Mouse (Mus musculus): ENCODE results near the gene Mnt. TPM values are rescaled to one million over a fixed set of nuclear protein-coding genes. Genes with fewer than 3 reads are reported as not detected.

Mnt gene
- polyA plus RNA-seq, 1 experiment from 2014 or later = 3.0 TPM

GRCm38 (mm10) chr11:74880999-74881398 lies 50.3 kb downstream of the Mnt start:
- no peaks in the 10 kb centered on the region for H3K36me3 ChIP-seq
- peaks cover 12% of the 10 kb centered on the region for H3K4me1 ChIP-seq (replicated peaks)
- H3K27me3 ChIP-seq = no peaks in the 10 kb centered on the region
- no peak overlapping the region for H3K4me3 ChIP-seq
- H3K27ac ChIP-seq = no peak overlapping the region
- no peak overlapping the region for H3K9ac ChIP-seq
- no peak overlapping the region for H3K4me2 ChIP-seq
- no peak for ATAC-seq (replicated peaks; ENCODE audit: insufficient number of reproducible peaks, insufficient read depth, low FRiP score, low read depth)
- WGBS = 79% methylated on average over 9 of the region's 9 CpGs
- no peaks in the 10 kb centered on the region for H3K9me3 ChIP-seq (replicated peaks)

GRCm38 (mm10) chr11:74881979-74882378 lies 51.3 kb downstream of the Mnt start:
- H3K4me3 ChIP-seq = no peak overlapping the region
- 45% methylated on average over 14 of the region's 14 CpGs for WGBS
- H3K27ac ChIP-seq = no peak overlapping the region
- ATAC-seq (replicated peaks; ENCODE audit: insufficient number of reproducible peaks, insufficient read depth, low FRiP score, low read depth) = no peak
- H3K9ac ChIP-seq = no peak overlapping the region
- H3K4me2 ChIP-seq = 0 out of 2 replicates have a peak overlapping the region, but pooled peaks have one; percentile 2
- peaks cover 6% of the 10 kb centered on the region for H3K4me1 ChIP-seq (replicated peaks)
- H3K36me3 ChIP-seq = no peaks in the 10 kb centered on the region
- H3K27me3 ChIP-seq = no peaks in the 10 kb centered on the region
- H3K9me3 ChIP-seq (replicated peaks) = no peaks in the 10 kb centered on the region

GRCm38 (mm10) chr11:74883098-74883497 lies 52.4 kb downstream of the Mnt start:
- WGBS = 93% methylated on average over 10 of the region's 10 CpGs
- no peaks in the 10 kb centered on the region for H3K9me3 ChIP-seq (replicated peaks)
- peaks cover 6% of the 10 kb centered on the region for H3K4me1 ChIP-seq (replicated peaks)
- H3K27ac ChIP-seq = no peak overlapping the region
- ATAC-seq (replicated peaks; ENCODE audit: insufficient number of reproducible peaks, insufficient read depth, low FRiP score, low read depth) = no peak
- no peak overlapping the region for H3K9ac ChIP-seq
- no peak overlapping the region for H3K4me2 ChIP-seq
- no peaks in the 10 kb centered on the region for H3K36me3 ChIP-seq
- H3K27me3 ChIP-seq = no peaks in the 10 kb centered on the region
- no peak overlapping the region for H3K4me3 ChIP-seq

- H3K4me2 ChIP-seq = no peak overlapping the region
- H3K36me3 ChIP-seq = no peaks in the 10 kb centered on the region
- no peak for ATAC-seq (replicated peaks; ENCODE audit: insufficient number of reproducible peaks, insufficient read depth, low FRiP score, low read depth)
- WGBS = 81% methylated on average over 4 of the region's 4 CpGs
- H3K27ac ChIP-seq = no peak overlapping the region
- H3K9ac ChIP-seq = no peak overlapping the region
- no peaks in the 10 kb centered on the region for H3K27me3 ChIP-seq
- no peaks in the 10 kb centered on the region for H3K9me3 ChIP-seq (replicated peaks)
- no peak overlapping the region for H3K4me3 ChIP-seq
- peaks cover 27% of the 10 kb centered on the region for H3K4me1 ChIP-seq (replicated peaks)
Measured at GRCm38 (mm10) chr11:74894619-74895018, 63.9 kb downstream of the Mnt start.

Small RNA genes within 50 kb of the gene (microRNA-seq; reads per million reads assigned to microRNA genes)
- not detected for gene Mir6926

Other genes starting within 250 kb of the Mnt start
- 3.8 and 4.2 TPM in 2 replicates for gene Rap1gap2, start 220.0 kb upstream of the Mnt start, polyA plus RNA-seq (2015; fragmentation: Nextera tagmentation; extraction: Ambion mirVana)
- 0.33 and 0.51 TPM in 2 replicates for gene Ccdc92b, start 211.3 kb upstream of the Mnt start, polyA plus RNA-seq (2015; fragmentation: Nextera tagmentation; extraction: Ambion mirVana)
- 54.7 and 63.4 TPM in 2 replicates for gene Cluh, start 181.4 kb upstream of the Mnt start, polyA plus RNA-seq (2015; fragmentation: Nextera tagmentation; extraction: Ambion mirVana)
- 38.7 and 46.9 TPM in 2 replicates for gene Pafah1b1, start 106.2 kb upstream of the Mnt start, polyA plus RNA-seq (2015; fragmentation: Nextera tagmentation; extraction: Ambion mirVana)
- gene Mettl16, start 60.1 kb upstream of the Mnt start, polyA plus RNA-seq (2015; fragmentation: Nextera tagmentation; extraction: Ambion mirVana) = 28.0 and 30.5 TPM in 2 replicates
- 3.5 and 5.5 TPM in 2 replicates for gene Sgsm2, start 66.1 kb downstream of the Mnt start, polyA plus RNA-seq (2015; fragmentation: Nextera tagmentation; extraction: Ambion mirVana)
- 19.2 and 25.9 TPM in 2 replicates for gene Tsr1, start 67.2 kb downstream of the Mnt start, polyA plus RNA-seq (2015; fragmentation: Nextera tagmentation; extraction: Ambion mirVana)
- 10.0 and 11.4 TPM in 2 replicates for gene Smg6, start 94.9 kb downstream of the Mnt start, polyA plus RNA-seq (2015; fragmentation: Nextera tagmentation; extraction: Ambion mirVana)
- gene Srr, start 95.0 kb downstream of the Mnt start, polyA plus RNA-seq (2015; fragmentation: Nextera tagmentation; extraction: Ambion mirVana) = 18.7 and 22.6 TPM in 2 replicates